Mouse (Mus musculus) adrenal gland, postnatal 4 days (tissue): Measurements from ENCODE around the gene Alg1. TPM values are rescaled to one million over a fixed set of nuclear protein-coding genes. Genes with fewer than 3 reads are reported as not detected.
"Not testable (repeated sequence)": the region's sequence is repeated elsewhere in the genome, so short reads cannot be mapped to it uniquely, and the experiment has no call there.

Experiments used
- DNase-seq, 2 experiments: peaks; one replicate each; pipeline ENCODE4 v3.0.0; 2021 to 2022; ENCODE audit warnings: low spot score in 2 of 2, mixed read lengths in 2 of 2
- total RNA-seq, 2 experiments: library from RNA; stranded (reverse); gene quantifications; 2 replicates each; pipeline ENCODE4 v1.2.3; 2021

Alg1 gene
- total RNA-seq, 2 experiments from 2014 or later: 36.0 to 38.8 TPM

DNA sequence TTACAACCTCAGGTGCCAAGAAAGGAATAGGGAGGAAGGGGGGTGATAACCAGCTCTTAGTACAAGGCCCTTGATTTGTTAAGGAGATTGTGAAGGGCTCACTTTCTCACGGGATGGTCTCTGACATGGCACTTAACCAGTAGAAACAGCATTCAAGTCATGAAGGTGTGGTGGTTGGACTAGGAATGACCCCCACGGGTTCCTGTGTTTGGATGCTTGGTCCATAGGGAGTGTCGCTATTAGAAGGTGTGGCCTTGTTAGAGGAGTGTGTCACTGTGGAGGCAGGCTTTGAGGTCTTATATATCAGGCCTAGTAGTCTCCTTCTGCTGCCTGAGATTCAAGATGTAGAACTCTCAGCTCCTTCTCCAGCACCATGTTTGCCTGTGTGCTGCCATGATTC is 5.3 kb upstream of the Alg1 start:
- DNase-seq: not testable (repeated sequence)

DNA sequence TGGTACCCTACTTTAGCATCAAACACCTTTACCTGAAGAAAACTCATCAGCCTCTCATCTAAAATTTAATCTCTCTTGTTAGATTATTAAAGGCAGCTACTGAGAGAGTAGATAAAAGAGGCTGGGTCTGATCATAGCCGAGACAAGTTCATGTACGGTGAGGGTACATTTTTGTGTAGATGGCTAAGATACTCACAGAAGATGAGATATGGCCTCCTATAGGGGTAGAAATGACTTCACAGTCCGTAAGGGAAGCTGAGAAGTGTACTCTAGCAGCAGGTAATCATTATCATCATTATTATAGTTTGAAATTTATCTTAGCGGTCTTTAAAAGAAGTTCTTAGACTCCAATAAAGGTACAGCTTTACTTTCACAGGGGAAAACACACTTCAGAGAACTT is 439 bp upstream of the Alg1 start:
- no peak for DNase-seq

DNA sequence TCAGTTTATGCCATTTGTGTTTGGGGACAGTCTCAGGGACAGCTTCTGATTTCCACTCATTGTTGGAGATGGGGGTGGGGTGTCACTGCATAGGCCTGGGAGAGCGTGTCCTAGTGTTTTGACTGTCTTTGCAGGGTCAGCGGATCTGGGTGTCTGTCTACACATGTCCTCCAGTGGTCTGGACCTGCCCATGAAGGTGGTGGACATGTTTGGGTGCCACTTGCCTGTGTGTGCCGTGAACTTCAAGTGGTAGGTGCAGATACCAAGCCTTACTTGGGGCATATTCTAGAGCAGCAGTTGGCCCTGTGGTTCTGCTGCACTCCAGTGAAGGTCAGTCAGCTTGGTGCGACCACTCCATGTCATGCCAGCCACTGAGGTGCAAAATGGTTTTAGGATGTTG is 8.9 kb downstream of the Alg1 start:
- no peak for DNase-seq

DNA sequence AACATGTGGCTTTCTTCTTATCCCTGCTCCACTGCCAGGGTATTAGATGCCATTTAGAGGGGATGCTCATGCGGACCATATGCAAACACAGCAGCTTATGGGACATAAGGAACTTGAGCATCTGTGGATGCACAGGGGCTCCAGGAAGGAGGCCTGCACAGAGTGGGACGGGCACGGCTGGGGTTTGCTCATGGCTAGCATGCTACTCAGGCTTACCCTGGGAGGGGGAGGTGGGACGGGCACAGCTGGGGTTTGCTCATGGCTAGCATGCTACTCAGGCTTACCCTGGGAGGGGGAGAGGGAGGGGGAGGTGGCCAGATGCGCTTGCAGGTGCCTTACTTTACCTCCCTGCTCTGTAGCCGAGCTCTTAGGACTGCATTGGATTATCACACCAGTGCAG is 9.5 kb downstream of the Alg1 start:
- DNase-seq: no peak

DNA sequence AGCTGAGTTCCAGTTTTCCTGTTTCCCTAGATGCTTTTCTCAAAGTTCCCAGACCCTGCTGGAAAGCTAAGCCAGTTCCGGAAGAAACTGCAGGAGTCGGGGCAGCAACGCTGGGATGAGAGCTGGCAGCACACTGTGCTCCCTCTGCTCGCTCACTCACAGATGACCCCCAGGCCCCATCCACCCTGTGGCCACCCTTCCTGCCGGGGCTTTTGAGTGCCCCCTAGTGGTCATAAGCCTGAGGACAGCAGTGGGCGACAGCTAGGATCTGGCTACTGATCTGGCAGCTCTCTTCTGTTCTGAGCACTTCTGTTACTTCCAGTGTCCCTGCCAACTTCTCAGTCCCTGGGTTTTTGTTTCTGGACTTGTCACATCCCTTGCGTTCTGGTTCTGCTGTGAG is 11.0 kb downstream of the Alg1 start:
- peak in 1 of 2 experiments; percentile 57 for DNase-seq

- DNase-seq: no peak
Measured at GRCm38 (mm10) chr16:5250891-5251290, 17.5 kb downstream of the Alg1 start.

DNA sequence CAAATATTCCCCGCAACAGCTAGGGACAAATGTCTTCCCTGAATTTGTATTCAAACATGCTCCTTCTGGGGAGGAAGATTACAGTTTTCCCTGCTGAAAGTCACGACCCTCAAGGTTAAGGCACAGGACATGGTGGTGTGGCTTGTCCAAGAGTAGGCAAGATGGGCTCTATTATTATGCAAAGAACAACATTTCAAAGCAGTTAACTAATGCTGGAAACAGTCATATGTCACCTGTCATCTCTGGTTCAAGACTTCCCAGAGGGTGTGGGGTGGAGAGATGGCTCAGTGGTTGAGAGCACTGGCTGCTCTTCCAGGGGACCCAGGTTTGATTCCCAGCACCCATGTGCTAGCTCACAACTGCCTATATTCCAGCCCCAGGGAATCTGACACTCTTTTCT is 18.8 kb downstream of the Alg1 start:
- DNase-seq: no peak

DNA sequence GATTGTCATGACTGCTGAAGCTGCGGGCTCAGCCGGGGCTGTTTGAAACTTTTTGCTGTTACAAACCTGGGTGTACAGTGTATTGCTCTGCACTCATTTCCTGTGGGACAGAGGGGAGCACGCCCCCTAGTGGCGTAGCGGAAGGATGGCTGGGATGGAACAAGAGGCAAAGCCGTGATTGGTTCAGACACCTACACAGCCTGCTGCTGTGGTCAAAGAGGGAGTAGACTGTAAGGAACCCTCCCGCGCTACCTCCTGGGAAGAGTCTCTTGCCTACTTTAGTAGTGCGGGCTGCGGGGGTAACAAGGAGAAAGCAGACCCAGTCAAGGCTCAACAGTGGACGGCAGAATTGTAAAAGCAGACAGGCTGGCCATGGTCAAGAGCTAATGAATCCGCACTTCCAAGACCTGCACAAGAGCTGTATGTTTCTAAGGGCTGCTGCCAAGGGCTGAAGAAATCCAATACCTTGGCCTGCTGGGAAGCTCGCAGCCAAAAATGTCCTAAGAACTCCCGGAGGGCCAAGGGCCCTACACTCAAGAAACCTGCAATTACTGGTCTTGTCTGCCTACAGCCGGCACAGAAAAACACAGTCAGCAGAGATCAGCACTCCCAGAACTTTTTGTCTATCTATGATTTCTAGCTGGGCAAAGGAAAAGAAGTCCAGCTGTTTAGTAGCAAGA is 21.1 kb downstream of the Alg1 start:
- peak; percentile 64 to 69 for DNase-seq

GRCm38 (mm10) chr16:5255081-5255740 is 21.8 kb downstream of the Alg1 start:
- DNase-seq: no peak

- DNase-seq: peak; percentile 96 to 99
Measured at GRCm38 (mm10) chr16:5255779-5256496, 22.5 kb downstream of the Alg1 start, which contains the start of gene Eef2kmt. Gene Eef2kmt, minus strand, starts transcription at chr16:5255983.

DNA sequence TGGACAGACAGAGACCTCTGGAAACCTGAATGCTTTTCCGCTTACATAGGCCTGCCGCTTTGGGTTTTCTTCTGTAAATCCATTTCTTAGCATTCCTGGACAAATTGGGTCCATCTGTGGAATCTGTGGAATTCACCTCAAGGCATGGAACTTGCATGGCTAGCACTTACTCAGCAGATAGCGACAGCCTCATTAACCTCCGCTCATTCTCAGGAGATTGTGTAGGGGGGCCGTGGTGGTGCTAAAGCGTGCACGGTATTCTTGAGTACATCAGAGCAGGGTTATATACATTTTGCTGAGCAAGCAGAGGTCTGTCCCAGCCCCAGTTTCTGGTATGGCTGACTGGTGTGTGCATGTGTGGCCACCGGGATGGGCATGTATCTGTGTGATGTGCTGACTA is 29.7 kb downstream of the Alg1 start:
- DNase-seq: no peak

GRCm38 (mm10) chr16:5263926-5264325 is 30.5 kb downstream of the Alg1 start:
- DNase-seq: no peak

- DNase-seq: no peak
Measured at GRCm38 (mm10) chr16:5271411-5272035, 38.1 kb downstream of the Alg1 start.

DNA sequence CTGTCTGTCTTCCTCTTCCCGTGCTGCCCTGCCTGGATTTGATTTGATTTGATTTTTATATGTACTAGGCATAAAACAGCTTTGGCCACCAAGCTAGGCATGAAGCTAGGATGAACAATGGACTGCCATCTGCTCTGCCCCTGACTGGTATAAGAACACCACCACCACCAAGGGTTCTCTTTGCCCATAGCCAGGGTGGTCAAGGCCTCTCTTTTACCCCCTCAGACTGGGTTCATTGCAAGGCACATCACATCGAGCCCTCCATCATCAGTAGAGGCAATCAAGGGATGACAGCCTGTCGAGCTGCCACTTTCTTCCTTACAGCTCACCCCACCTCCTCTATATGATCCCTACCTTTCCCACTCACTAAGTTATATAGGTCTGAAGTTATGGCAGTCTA is 39.0 kb downstream of the Alg1 start:
- no peak for DNase-seq

DNA sequence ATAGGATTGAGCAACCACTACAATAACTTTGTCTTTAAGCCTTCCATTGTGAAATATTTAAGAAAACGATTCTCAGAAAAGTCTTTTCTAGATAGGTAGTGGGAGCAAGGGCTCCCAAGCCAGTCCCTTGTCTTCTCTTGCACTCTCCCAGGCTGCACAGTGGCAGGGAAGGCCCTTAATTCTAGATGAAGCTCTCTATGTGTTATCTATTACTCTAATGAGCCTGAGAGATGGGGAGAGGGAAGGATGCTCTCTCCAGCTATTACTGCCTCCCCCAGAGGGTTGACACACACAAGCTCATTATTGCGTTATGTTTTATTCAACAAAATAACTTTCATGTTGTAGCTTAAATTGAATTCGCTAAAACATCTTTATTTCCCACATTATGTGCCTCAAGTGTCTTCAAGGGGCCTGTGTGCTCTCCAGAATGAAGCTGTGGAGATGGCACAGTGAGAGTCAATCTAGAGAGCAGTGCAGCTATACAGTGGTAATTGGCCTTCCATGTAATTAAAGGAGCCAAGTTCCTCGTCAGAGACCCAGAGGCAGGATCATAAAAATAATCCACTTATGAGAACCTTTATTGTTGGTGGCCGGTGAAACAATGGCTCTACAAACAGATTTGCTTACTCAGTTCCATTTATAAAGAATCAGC is 46.3 kb downstream of the Alg1 start:
- DNase-seq: no peak

DNA sequence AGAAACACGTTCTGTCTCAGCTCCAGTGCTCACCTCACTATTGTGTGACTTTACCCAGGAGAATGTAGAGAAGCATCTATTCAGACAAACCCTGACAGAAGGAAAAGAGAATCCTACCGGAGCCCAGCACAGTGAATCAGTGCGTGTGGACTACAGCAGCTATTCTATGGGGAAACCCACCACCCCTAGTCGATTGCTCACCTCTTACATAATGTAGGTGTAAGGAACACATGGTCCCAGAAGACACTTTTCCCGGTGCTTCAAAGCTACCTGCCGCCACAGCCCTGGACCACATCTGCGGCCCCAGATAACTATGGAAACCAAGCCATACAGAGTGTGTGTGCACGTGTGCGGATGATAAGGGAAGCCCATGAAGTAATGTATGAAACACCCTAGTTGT is 49.3 kb downstream of the Alg1 start:
- no peak for DNase-seq

- DNase-seq: no peak
Measured at GRCm38 (mm10) chr16:5285376-5285775, 52.0 kb downstream of the Alg1 start.
